Mouse (Mus musculus): ENCODE data around the gene Klc3. TPM values are rescaled to one million over a fixed set of nuclear protein-coding genes. Genes with fewer than 3 reads are reported as not detected.

Klc3 gene
- total and polyA plus RNA-seq, 3 experiments = 0.21 to 0.59 (median 0.25) TPM

DNA sequence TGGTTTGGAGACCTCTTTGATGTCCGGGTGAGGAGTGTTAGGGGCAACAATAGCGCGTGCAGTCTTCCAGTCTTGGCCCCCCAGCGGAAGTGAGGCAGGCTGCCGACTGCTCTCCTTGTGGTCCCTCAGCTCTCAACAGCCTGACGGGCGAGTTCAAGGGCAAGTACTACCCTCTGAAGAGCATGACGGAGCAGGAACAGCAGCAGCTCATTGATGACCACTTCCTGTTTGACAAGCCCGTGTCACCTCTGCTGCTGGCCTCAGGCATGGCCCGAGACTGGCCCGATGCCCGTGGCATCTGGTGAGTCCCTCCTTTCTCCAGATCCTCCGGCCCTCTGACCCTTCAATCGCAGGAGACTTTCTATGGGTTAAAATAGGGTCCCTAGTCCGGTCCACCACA lies 12.7 kb upstream of the Klc3 start:
- no peak for DNase-seq
- Histone ChIP-seq H3K9ac (ENCODE audit: low read depth, low read length) (no peak overlapping the region), H3K4me1 (ENCODE audit: control insufficient read depth, insufficient read depth, low read length) (no peaks in the 10 kb centered on the region), H3K27me3 (ENCODE audit: control insufficient read depth, insufficient read depth, low read length) (no peaks in the 10 kb centered on the region; the same call in 1 of the 2 replicates), H3K27ac (no peak overlapping the region), H3K36me3 (ENCODE audit: control insufficient read depth, insufficient read depth, low read length) (no peaks in the 10 kb centered on the region), H3K79me2 (replicated peaks; ENCODE audit: control insufficient read depth, insufficient read depth, low read length) (no peaks in the 10 kb centered on the region), H3K4me3 (no peak overlapping the region)
- 46% methylated on average over 15 of the region's 15 CpGs for WGBS
- intact Hi-C loops (cut with DNase I) = no loop called here
- no peak for TF ChIP-seq EP300 (IDR thresholded peaks at IDR 0.05; ENCODE audit: insufficient read depth, low read depth, low read length)
- no peak for TF ChIP-seq CTCF (IDR thresholded peaks at IDR 0.05)
- no peak; the same call in 1 of the 2 replicates for TF ChIP-seq POLR2A (IDR thresholded peaks at IDR 0.05; ENCODE audit: insufficient read depth, low read depth, low read length)

DNA sequence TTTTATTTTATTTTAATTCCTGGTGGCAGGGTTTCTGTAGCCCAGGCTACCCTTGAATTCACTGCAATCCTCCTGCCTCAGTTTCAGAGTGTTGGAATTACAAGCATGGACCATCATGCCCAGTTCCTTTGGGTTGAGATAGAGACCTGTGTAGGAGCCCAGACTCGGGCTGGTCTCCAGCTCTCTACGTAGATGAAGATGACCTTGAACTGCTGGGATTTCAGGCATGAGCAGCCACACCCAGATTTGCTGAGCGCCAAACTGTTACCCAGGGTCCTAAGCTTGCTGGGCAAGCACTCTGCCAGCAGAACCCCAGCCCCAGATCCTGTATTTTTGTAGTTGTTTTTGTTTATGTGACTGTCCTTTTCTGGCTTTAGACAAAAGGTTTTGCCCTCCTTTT lies 9.6 kb upstream of the Klc3 start:
- Histone ChIP-seq H3K4me3 (no peak overlapping the region), H3K79me2 (replicated peaks; ENCODE audit: control insufficient read depth, insufficient read depth, low read length) (no peaks in the 10 kb centered on the region), H3K27ac (no peak overlapping the region; the same call in 1 of the 2 replicates), H3K36me3 (ENCODE audit: control insufficient read depth, insufficient read depth, low read length) (no peaks in the 10 kb centered on the region), H3K9ac (ENCODE audit: low read depth, low read length) (no peak overlapping the region), H3K4me1 (ENCODE audit: control insufficient read depth, insufficient read depth, low read length) (peaks cover 2% of the 10 kb centered on the region; the same call in 1 of the 2 replicates), H3K27me3 (ENCODE audit: control insufficient read depth, insufficient read depth, low read length) (no peaks in the 10 kb centered on the region)
- WGBS = 53% methylated on average over 3 of the region's 3 CpGs
- no peak for DNase-seq
- TF ChIP-seq POLR2A (IDR thresholded peaks at IDR 0.05; ENCODE audit: insufficient read depth, low read depth, low read length) (no peak), CTCF (IDR thresholded peaks at IDR 0.05) (no peak), EP300 (IDR thresholded peaks at IDR 0.05; ENCODE audit: insufficient read depth, low read depth, low read length) (no peak)
- intact Hi-C loops (cut with DNase I) = no loop called here

DNA sequence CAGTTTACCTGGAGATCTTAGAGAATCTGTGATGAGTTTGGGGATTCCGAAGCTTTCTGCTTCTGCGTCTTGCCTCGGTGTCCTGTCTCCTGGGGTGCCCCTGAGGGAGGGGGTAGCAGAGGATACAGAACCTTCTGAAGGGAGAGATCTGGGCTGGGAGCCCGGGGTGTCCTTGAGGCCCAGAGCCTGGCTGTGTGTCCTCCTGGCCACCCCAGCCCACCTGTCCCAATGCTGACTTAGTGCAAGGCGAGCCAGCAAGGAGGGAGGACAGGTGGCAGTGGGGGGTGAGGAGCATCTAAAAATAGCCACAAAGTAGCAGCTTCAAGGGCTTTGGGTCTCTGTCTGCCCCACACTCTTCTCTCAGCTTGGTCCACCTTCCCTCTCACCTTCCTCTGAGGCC lies 7.9 kb upstream of the Klc3 start:
- Histone ChIP-seq H3K4me3 (peak overlapping the region; percentile 55), H3K27me3 (ENCODE audit: control insufficient read depth, insufficient read depth, low read length) (no peaks in the 10 kb centered on the region), H3K9ac (ENCODE audit: low read depth, low read length) (peak overlapping the region; percentile 87), H3K36me3 (ENCODE audit: control insufficient read depth, insufficient read depth, low read length) (no peaks in the 10 kb centered on the region), H3K27ac (peak overlapping the region; percentile 91), H3K79me2 (replicated peaks; ENCODE audit: control insufficient read depth, insufficient read depth, low read length) (no peaks in the 10 kb centered on the region), H3K4me1 (ENCODE audit: control insufficient read depth, insufficient read depth, low read length) (peaks cover 2% of the 10 kb centered on the region; the same call in 1 of the 2 replicates)
- TF ChIP-seq POLR2A (IDR thresholded peaks at IDR 0.05; ENCODE audit: insufficient read depth, low read depth, low read length) (no peak), EP300 (IDR thresholded peaks at IDR 0.05; ENCODE audit: insufficient read depth, low read depth, low read length) (no peak), CTCF (IDR thresholded peaks at IDR 0.05) (no peak)
- DNase-seq = peak in 1 of 2 experiments; percentile 47
- 51% methylated on average over 5 of the region's 5 CpGs for WGBS
- intact Hi-C loops (cut with DNase I) = no loop called here

DNA sequence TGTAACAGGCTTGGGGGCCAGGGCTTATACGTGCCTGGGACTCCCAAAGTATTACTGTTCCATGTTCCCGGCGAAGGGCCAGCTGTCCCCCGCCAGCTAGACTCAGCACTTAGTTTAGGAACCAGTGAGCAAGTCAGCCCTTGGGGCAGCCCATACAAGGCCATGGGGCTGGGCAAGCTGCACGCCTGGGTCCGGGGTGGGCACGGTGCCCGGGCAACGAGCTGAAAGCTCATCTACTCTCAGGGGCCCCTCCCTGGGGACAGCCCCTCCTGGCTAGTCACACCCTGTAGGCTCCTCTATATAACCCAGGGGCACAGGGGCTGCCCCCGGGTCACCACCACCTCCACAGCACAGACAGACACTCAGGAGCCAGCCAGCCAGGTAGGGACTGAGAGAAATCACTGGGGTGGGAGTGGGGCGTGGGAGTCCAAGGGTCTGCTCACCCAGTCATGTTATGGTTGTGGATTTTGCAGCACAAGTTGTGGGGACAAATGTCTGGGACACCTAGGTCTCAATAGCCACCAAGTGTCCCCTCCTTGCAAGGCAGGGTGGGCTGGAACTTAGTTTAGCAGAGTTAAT lies 7.0 kb upstream of the Klc3 start:
- H3K9ac ChIP-seq (ENCODE audit: low read depth, low read length) = peak overlapping the region; percentile 87

DNA sequence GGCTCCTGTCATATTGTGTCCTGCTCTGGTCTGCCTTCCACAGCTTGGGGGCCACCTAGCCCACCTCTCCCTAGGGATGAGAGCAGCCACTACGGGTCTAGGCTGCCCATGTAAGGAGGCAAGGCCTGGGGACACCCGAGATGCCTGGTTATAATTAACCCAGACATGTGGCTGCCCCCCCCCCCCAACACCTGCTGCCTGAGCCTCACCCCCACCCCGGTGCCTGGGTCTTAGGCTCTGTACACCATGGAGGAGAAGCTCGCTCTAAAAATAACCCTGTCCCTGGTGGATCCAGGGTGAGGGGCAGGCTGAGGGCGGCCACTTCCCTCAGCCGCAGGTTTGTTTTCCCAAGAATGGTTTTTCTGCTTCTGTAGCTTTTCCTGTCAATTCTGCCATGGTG lies 5.8 kb upstream of the Klc3 start:
- no peaks in the 10 kb centered on the region for H3K79me2 ChIP-seq (replicated peaks; ENCODE audit: control insufficient read depth, insufficient read depth, low read length)
- no peaks in the 10 kb centered on the region for H3K27me3 ChIP-seq (ENCODE audit: control insufficient read depth, insufficient read depth, low read length)
- no peak overlapping the region for H3K4me3 ChIP-seq
- peak overlapping the region; percentile 35 for H3K9ac ChIP-seq (ENCODE audit: low read depth, low read length)
- 17% methylated on average over 6 of the region's 6 CpGs for WGBS
- no peak for TF ChIP-seq CTCF (IDR thresholded peaks at IDR 0.05)
- TF ChIP-seq EP300 (IDR thresholded peaks at IDR 0.05; ENCODE audit: insufficient read depth, low read depth, low read length) = no peak
- 0 out of 2 replicates have a peak, but pooled peaks have one; percentile 28 for TF ChIP-seq POLR2A (IDR thresholded peaks at IDR 0.05; ENCODE audit: insufficient read depth, low read depth, low read length)
- peak in 1 of 2 experiments; percentile 45 for DNase-seq
- no peaks in the 10 kb centered on the region for H3K36me3 ChIP-seq (ENCODE audit: control insufficient read depth, insufficient read depth, low read length)
- intact Hi-C loops (cut with DNase I) = no loop called here
- H3K27ac ChIP-seq = peak overlapping the region; percentile 91
- peaks cover 2% of the 10 kb centered on the region for H3K4me1 ChIP-seq (ENCODE audit: control insufficient read depth, insufficient read depth, low read length)

More for the DNA sequence above, 7.0 kb upstream of the Klc3 start:
- H3K4me3 ChIP-seq = peak overlapping the region; percentile 55
- TF ChIP-seq EP300 (IDR thresholded peaks at IDR 0.05; ENCODE audit: insufficient read depth, low read depth, low read length) (0 out of 2 replicates have a peak, but pooled peaks have one; percentile 11), POLR2A (IDR thresholded peaks at IDR 0.05; ENCODE audit: insufficient read depth, low read depth, low read length) (peak; percentile 88), CTCF (IDR thresholded peaks at IDR 0.05) (no peak)
- intact Hi-C loops (cut with DNase I) = no loop called here
- no peaks in the 10 kb centered on the region for H3K79me2 ChIP-seq (replicated peaks; ENCODE audit: control insufficient read depth, insufficient read depth, low read length)
- peaks cover 2% of the 10 kb centered on the region; the same call in 1 of the 2 replicates for H3K4me1 ChIP-seq (ENCODE audit: control insufficient read depth, insufficient read depth, low read length)
- no peaks in the 10 kb centered on the region for H3K27me3 ChIP-seq (ENCODE audit: control insufficient read depth, insufficient read depth, low read length)
- peak overlapping the region; percentile 91 for H3K27ac ChIP-seq
- DNase-seq = peak; percentile 79 to 89
- 57% methylated on average over 11 of the region's 11 CpGs for WGBS
- no peaks in the 10 kb centered on the region for H3K36me3 ChIP-seq (ENCODE audit: control insufficient read depth, insufficient read depth, low read length)

DNA sequence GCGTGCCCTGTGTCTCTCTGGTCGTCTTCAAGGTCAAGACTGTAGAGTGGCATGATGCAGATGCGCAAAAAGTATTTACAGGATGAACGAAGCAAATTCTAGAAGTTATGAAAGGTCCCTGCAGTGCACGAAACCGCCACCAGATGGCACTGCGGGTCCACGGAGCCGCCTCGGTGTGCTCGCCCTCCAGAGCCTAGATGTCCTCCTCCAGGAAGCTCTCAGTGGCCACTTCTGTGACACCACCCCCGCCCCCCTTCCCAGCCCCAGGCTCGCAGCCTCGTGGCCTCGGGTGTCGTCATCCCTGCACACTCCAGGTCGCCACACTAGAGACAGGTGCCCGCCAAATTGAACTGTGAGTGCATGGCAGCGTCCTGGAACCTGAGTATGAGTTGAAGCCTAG lies 1.5 kb upstream of the Klc3 start:
- no peaks in the 10 kb centered on the region for H3K79me2 ChIP-seq (replicated peaks; ENCODE audit: control insufficient read depth, insufficient read depth, low read length)
- 4% methylated on average over 19 of the region's 19 CpGs for WGBS
- no peak overlapping the region for H3K4me3 ChIP-seq
- peaks cover 2% of the 10 kb centered on the region for H3K4me1 ChIP-seq (ENCODE audit: control insufficient read depth, insufficient read depth, low read length)
- H3K27ac ChIP-seq = no peak overlapping the region
- intact Hi-C loops (cut with DNase I) = loop anchor here (1.0 kb wide), 1 partner anchor 214 kb away; no protein-coding TSS in a partner anchor
- peak; percentile 99 for TF ChIP-seq CTCF (IDR thresholded peaks at IDR 0.05)
- no peak for TF ChIP-seq POLR2A (IDR thresholded peaks at IDR 0.05; ENCODE audit: insufficient read depth, low read depth, low read length)
- peak; percentile 81; the same call in 1 of the 2 replicates for TF ChIP-seq EP300 (IDR thresholded peaks at IDR 0.05; ENCODE audit: insufficient read depth, low read depth, low read length)
- peaks cover 7% of the 10 kb centered on the region for H3K27me3 ChIP-seq (ENCODE audit: control insufficient read depth, insufficient read depth, low read length)
- DNase-seq = peak; percentile 78 to 91
- no peak overlapping the region for H3K9ac ChIP-seq (ENCODE audit: low read depth, low read length)
- H3K36me3 ChIP-seq (ENCODE audit: control insufficient read depth, insufficient read depth, low read length) = no peaks in the 10 kb centered on the region

Data from heart, adult 2 months (tissue).